Mouse (Mus musculus): Measurements from ENCODE around the gene Fam117b. TPM values are rescaled to one million over a fixed set of nuclear protein-coding genes. Genes with fewer than 3 reads are reported as not detected.

The Fam117b gene
- polyA plus RNA-seq, 1 experiment from 2014 or later, result 58.6 TPM

DNA sequence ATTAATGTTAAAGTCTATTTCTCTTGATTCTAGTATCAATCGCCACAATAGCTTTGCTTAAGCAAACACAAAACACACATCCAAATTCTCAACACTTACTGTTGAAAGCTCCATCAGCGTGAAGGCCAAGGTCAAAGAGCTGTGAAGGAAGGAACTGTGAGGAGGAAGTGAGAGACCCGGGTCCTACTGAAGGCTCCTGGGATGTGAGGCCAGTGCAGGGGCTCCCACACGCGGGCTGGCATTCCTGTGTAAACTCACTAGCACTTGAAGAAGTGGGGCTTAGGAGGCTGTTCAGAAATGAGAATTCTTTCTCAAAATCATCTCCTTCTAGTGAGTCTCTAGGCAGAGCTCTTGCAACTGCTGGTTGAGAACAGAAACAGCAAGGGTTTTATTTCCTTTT lies 84.5 kb downstream of the Fam117b start:
- 75% methylated on average over 5 of the region's 5 CpGs for whole genome bisulfite sequencing
- H3K4me2 ChIP-seq (replicated peaks), result no peak overlapping the region
- H3K36me3 ChIP-seq (replicated peaks; ENCODE audit: control insufficient read depth, insufficient read depth), result peaks cover 15% of the 10 kb centered on the region; the same call in 1 of the 2 replicates
- ATAC-seq (ENCODE audit: low FRiP score) (no peak), DNase-seq (ENCODE audit: low spot score) (no peak)
- H3K9ac ChIP-seq, result no peak overlapping the region
- no peak overlapping the region for H3K4me3 ChIP-seq (replicated peaks; ENCODE audit: low read length)
- no peaks in the 10 kb centered on the region for H3K4me1 ChIP-seq (replicated peaks; ENCODE audit: control insufficient read depth, insufficient read depth, low read length)
- no peaks in the 10 kb centered on the region for H3K27me3 ChIP-seq (ENCODE audit: control insufficient read depth, insufficient read depth, low read length)
- no peak overlapping the region for H3K27ac ChIP-seq
- H3K9me3 ChIP-seq (ENCODE audit: control insufficient read depth, low read length), result no peaks in the 10 kb centered on the region

DNA sequence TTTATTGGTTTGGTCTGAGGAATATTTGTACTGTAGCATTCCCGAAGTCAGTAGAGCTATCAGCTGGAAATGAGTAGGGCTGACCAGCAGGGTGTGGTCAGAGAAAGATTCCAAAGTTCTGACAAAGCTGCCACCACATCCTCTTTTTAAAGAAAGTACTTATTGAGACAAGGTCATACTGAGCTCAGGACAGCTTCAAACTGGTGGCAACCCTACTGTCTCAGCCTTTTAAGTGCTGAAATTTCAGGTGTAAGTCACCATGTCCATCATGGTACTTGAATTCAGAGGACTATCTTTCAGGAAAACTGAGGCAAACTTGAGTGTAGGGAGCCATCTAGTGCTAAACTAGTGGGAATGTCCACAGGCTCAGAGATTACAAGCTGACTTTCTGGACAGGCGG lies 87.5 kb downstream of the Fam117b start:
- Histone ChIP-seq H3K27me3 (ENCODE audit: control insufficient read depth, insufficient read depth, low read length) (no peaks in the 10 kb centered on the region), H3K4me1 (replicated peaks; ENCODE audit: control insufficient read depth, insufficient read depth, low read length) (no peaks in the 10 kb centered on the region), H3K27ac (no peak overlapping the region), H3K4me3 (replicated peaks; ENCODE audit: low read length) (no peak overlapping the region), H3K9ac (no peak overlapping the region), H3K4me2 (replicated peaks) (no peak overlapping the region), H3K9me3 (ENCODE audit: control insufficient read depth, low read length) (no peaks in the 10 kb centered on the region), H3K36me3 (replicated peaks; ENCODE audit: control insufficient read depth, insufficient read depth) (no peaks in the 10 kb centered on the region)
- WGBS, result 64% methylated on average over 2 of the region's 2 CpGs
- ATAC-seq (ENCODE audit: low FRiP score) (no peak), DNase-seq (ENCODE audit: low spot score) (no peak)

DNA sequence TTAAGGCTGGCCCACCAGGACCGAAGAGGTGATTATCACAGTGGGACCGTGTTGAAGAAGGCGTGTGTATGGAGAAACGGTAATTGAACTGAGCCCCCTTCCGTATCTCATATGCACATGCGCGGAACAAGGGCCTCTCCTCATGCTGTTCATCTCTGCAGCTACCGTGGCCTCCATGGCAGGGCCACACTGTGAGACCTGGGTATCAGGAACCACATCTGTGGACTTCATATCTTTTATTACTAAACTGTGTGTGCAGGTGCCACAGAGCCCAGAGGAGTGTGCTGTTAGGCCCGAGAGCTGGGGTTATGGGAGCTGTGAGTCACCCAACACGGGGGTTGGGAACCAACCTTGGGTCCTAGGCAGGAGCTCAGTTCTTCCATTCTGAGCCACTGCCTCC lies 94.5 kb downstream of the Fam117b start:
- Histone ChIP-seq H3K9me3 (ENCODE audit: control insufficient read depth, low read length) (no peaks in the 10 kb centered on the region), H3K4me1 (replicated peaks; ENCODE audit: control insufficient read depth, insufficient read depth, low read length) (no peaks in the 10 kb centered on the region), H3K27ac (no peak overlapping the region), H3K36me3 (replicated peaks; ENCODE audit: control insufficient read depth, insufficient read depth) (peaks cover 11% of the 10 kb centered on the region; the same call in 1 of the 2 replicates), H3K4me2 (replicated peaks) (no peak overlapping the region), H3K27me3 (ENCODE audit: control insufficient read depth, insufficient read depth, low read length) (no peaks in the 10 kb centered on the region), H3K4me3 (replicated peaks; ENCODE audit: low read length) (no peak overlapping the region), H3K9ac (no peak overlapping the region)
- 92% methylated on average over 10 of the region's 10 CpGs for WGBS
- no peak for ATAC-seq (ENCODE audit: low FRiP score)
- no peak for DNase-seq (ENCODE audit: low spot score)

DNA sequence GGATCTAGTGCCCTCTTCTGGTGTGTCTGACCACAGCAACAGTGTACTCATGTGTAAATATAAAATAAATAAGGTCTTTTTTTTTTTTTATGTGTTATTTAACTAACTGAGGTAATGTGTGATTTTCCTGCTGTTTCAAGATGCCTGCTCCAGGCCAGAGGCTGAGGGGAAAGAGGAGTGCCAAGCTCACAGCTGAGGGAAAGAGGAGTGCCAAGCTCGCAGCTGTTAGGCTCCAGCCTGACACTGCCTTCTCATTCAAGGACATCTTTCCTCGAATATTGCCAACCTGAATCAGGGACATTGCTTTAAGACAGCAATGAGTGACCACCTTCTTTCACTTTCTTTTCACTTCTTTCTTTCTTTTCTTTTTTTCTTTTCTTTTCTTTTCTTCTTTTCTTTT lies 95.9 kb downstream of the Fam117b start:
- Histone ChIP-seq H3K27me3 (ENCODE audit: control insufficient read depth, insufficient read depth, low read length) (no peaks in the 10 kb centered on the region), H3K4me2 (replicated peaks) (no peak overlapping the region), H3K27ac (no peak overlapping the region), H3K4me3 (replicated peaks; ENCODE audit: low read length) (no peak overlapping the region), H3K9ac (no peak overlapping the region), H3K9me3 (ENCODE audit: control insufficient read depth, low read length) (no peaks in the 10 kb centered on the region), H3K36me3 (replicated peaks; ENCODE audit: control insufficient read depth, insufficient read depth) (peaks cover 11% of the 10 kb centered on the region; the same call in 1 of the 2 replicates), H3K4me1 (replicated peaks; ENCODE audit: control insufficient read depth, insufficient read depth, low read length) (no peaks in the 10 kb centered on the region)
- WGBS, result 82% methylated on average over 2 of the region's 2 CpGs
- no peak for ATAC-seq (ENCODE audit: low FRiP score)
- DNase-seq (ENCODE audit: low spot score), result no peak

DNA sequence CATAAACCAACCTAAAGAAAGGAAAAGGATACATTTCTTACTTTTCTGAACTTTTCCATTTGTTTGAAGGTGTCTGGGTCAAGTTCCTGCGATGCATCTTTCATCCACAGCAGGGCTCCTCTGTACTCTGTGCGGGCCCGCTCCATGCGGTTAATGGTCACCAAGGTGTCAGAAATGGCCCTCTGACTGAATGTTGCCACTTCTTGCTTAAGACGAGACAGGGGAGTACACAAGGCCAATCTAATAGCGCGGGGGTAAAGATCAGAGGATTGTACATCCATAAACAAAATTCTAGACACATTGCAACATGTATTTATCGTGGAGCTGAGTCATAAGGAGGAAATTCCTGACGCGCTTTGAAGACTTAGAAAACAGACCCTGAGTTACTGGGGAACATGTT lies 101.0 kb downstream of the Fam117b start:
- peaks cover 11% of the 10 kb centered on the region; the same call in 1 of the 2 replicates for H3K36me3 ChIP-seq (replicated peaks; ENCODE audit: control insufficient read depth, insufficient read depth)
- H3K4me2 ChIP-seq (replicated peaks), result no peak overlapping the region
- ATAC-seq (ENCODE audit: low FRiP score) (no peak), DNase-seq (ENCODE audit: low spot score) (no peak)
- no peak overlapping the region for H3K4me3 ChIP-seq (replicated peaks; ENCODE audit: low read length)
- H3K27ac ChIP-seq, result no peak overlapping the region
- H3K9me3 ChIP-seq (ENCODE audit: control insufficient read depth, low read length), result no peaks in the 10 kb centered on the region
- 93% methylated on average over 10 of the region's 10 CpGs for WGBS
- no peaks in the 10 kb centered on the region for H3K27me3 ChIP-seq (ENCODE audit: control insufficient read depth, insufficient read depth, low read length)
- no peaks in the 10 kb centered on the region for H3K4me1 ChIP-seq (replicated peaks; ENCODE audit: control insufficient read depth, insufficient read depth, low read length)
- no peak overlapping the region for H3K9ac ChIP-seq

DNA sequence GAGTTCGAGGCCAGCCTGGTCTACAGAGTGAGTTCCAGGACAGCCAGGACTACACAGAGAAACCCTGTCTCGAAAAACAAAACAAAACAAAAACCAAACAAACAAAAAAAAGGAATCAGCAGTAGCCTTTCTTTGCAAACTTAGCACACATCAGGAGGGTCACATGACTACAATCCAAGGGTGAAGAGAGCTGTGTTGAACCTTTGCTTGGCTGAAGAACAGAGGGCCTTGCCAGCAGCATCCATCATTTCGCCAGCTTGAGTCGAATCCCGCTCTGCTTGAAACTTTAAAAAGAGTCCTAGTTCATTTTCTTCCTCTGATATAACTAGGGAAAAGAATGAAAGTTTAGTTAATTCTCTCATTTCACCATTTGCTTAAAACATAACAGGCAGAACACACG lies 102.7 kb downstream of the Fam117b start:
- ATAC-seq (ENCODE audit: low FRiP score), result no peak
- Histone ChIP-seq H3K4me3 (replicated peaks; ENCODE audit: low read length) (no peak overlapping the region), H3K27ac (no peak overlapping the region), H3K4me1 (replicated peaks; ENCODE audit: control insufficient read depth, insufficient read depth, low read length) (no peaks in the 10 kb centered on the region), H3K27me3 (ENCODE audit: control insufficient read depth, insufficient read depth, low read length) (no peaks in the 10 kb centered on the region), H3K9me3 (ENCODE audit: control insufficient read depth, low read length) (no peaks in the 10 kb centered on the region), H3K4me2 (replicated peaks) (no peak overlapping the region), H3K36me3 (replicated peaks; ENCODE audit: control insufficient read depth, insufficient read depth) (no peaks in the 10 kb centered on the region), H3K9ac (no peak overlapping the region)
- 88% methylated on average over 6 of the region's 6 CpGs for WGBS
- no peak for DNase-seq (ENCODE audit: low spot score)

DNA sequence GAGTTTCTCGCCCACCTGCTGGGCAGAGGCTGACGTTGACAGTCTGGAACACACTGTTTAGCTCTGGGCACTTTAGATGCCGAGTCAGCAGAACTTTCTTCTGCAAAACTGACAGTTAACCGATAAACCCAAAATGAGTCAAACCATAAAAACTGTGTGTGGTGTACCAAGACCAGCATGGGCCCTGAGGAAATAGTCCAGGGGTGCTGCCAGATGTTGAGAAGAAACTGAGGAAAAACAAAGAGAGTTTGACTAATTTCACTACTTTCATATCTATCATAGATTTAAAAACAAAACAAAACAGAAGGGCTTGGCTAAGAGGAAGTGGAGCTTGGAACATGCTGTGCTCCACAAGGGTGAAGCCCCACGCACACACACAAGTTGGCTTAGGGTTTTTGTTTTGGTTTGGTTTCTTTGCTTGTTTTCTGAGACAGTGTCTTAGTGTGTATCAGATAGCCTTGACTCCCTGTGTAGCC lies 103.4 kb downstream of the Fam117b start:
- DNase-seq (ENCODE audit: low spot score), result no peak
- H3K9ac ChIP-seq, result no peak overlapping the region
- H3K4me2 ChIP-seq (replicated peaks), result no peak overlapping the region
- no peak for ATAC-seq (ENCODE audit: low FRiP score)
- 69% methylated on average over 5 of the region's 5 CpGs for WGBS
- no peaks in the 10 kb centered on the region for H3K9me3 ChIP-seq (ENCODE audit: control insufficient read depth, low read length)
- H3K27me3 ChIP-seq (ENCODE audit: control insufficient read depth, insufficient read depth, low read length), result no peaks in the 10 kb centered on the region
- H3K4me3 ChIP-seq (replicated peaks; ENCODE audit: low read length), result no peak overlapping the region
- H3K27ac ChIP-seq, result no peak overlapping the region
- no peaks in the 10 kb centered on the region for H3K36me3 ChIP-seq (replicated peaks; ENCODE audit: control insufficient read depth, insufficient read depth)
- H3K4me1 ChIP-seq (replicated peaks; ENCODE audit: control insufficient read depth, insufficient read depth, low read length), result no peaks in the 10 kb centered on the region

DNA sequence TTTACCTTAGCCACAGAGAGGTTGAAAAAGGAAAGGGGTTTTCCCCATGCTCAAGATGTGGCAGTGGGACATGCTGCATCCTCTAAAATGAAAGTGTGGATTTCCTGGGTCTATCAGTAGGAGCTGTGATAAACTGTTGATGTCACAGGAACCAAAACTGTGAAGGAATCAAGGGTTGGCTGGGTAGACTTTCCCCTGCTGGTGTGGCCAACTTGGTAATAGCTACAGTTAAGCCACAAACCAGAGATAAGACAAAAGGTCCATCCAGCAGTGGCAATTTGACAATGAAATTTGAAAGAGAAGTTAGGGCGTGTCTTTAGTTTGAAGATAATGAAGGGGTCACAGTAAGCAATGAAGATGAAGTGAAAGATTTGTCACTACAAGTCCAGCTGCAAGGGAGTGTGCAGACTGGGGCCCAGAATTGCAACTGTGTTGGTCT lies 104.2 kb downstream of the Fam117b start:
- Histone ChIP-seq H3K4me3 (replicated peaks; ENCODE audit: low read length) (no peak overlapping the region), H3K27me3 (ENCODE audit: control insufficient read depth, insufficient read depth, low read length) (no peaks in the 10 kb centered on the region), H3K4me1 (replicated peaks; ENCODE audit: control insufficient read depth, insufficient read depth, low read length) (no peaks in the 10 kb centered on the region), H3K9me3 (ENCODE audit: control insufficient read depth, low read length) (no peaks in the 10 kb centered on the region), H3K36me3 (replicated peaks; ENCODE audit: control insufficient read depth, insufficient read depth) (0 out of 2 replicates have a peak, but pooled peaks cover 2% of the 10 kb centered on the region), H3K27ac (no peak overlapping the region), H3K4me2 (replicated peaks) (no peak overlapping the region), H3K9ac (no peak overlapping the region)
- WGBS, result 88% methylated on average over 1 of the region's 1 CpGs
- DNase-seq (ENCODE audit: low spot score) (no peak), ATAC-seq (ENCODE audit: low FRiP score) (no peak)
